Mouse (Mus musculus) natural killer cell, adult 2 months (primary cell): ENCODE data around the gene Plin2.
A peak's percentile ranks its signal among the peaks of the same experiment; 100 is the strongest.

Experiments used
- DNase-seq, 2 experiments: peaks; one replicate each; pipeline ENCODE4 v3.0.0; 2022; ENCODE audit warnings: low spot score in 2 of 2

Plin2 gene

GRCm38 (mm10) chr4:86669780-86670201 is at the start of gene Plin2:
Plin2 (minus strand) TSS chr4:86670060.
- peak; percentile 28 to 36 for DNase-seq

DNA sequence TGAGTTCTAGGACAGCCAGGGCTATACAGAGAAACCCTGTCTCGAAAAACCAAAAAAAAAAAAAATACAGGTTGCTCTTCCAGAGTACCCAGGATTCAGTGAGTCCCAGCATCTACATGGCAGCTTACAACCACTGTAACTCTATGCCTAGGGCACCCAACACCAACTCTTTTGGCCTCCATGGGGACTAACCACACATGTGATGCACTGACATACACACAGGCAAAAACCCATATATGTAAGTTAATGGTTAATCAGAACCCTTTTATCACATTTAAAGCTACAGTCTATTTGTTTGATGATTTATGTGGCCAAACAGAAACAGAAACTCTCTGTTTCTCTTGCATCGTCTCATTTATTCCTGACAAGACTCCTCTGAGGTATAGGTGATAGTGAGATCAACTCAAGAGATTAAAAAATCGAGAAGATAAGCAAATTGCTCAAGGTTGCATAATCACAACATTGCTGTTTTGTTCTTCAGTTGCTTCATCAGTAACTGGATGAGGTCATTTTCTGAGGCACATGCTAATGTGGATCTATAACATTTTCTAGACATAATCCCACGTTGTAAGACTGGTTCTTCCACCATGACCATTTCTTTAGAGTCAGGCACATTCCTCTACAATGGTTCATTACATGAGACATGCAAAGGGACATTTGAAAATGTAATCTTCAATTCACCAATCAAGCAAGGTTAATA is 49.2 kb upstream of the Plin2 start:
- no peak for DNase-seq

- DNase-seq = no peak
Observed at GRCm38 (mm10) chr4:86717176-86717575, 47.3 kb upstream of the Plin2 start.

- DNase-seq = no peak
Observed at GRCm38 (mm10) chr4:86715341-86715740, 45.5 kb upstream of the Plin2 start.

DNA sequence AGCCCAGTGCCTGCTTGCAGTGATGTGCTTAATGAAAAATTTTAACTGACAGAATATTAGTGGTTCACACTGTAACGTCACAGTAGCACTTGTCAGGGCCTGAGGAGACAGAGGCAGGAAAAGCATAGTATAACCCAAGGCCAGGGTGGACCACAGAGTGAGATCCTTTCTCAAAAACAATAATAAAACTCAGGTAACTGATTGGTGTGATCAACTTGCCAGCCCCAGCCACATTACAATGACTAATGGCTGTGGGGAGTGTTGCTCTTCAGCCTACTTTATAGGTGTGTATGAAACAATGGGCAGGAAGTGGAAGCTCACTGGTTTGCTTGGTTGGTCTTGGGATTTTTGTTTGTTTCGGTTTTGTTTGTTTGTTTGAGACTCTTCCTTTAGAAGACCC is 43.7 kb upstream of the Plin2 start:
- DNase-seq = peak; percentile 50 to 75

DNA sequence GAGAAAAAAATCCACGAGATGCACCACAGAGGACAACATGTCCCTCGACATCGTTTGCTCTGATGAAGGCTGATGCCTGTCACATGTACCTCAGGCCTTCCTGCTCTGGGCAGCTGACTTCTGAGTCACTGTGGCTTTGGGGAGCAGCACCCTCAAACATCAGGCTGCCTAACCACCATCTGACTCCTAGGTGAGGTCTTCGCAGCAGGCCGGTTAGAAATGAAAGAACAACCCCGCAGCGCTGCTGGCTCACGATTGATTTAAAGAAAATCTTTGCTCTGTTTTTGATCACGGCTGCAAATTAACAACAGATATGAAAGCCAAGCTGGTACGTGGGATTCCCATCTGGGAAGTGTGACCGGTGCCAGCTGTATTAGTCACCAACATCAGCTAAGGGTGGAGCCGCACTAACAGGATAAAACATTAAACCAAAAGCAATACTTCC is 42.9 kb upstream of the Plin2 start:
- DNase-seq = peak; percentile 59 to 73

DNA sequence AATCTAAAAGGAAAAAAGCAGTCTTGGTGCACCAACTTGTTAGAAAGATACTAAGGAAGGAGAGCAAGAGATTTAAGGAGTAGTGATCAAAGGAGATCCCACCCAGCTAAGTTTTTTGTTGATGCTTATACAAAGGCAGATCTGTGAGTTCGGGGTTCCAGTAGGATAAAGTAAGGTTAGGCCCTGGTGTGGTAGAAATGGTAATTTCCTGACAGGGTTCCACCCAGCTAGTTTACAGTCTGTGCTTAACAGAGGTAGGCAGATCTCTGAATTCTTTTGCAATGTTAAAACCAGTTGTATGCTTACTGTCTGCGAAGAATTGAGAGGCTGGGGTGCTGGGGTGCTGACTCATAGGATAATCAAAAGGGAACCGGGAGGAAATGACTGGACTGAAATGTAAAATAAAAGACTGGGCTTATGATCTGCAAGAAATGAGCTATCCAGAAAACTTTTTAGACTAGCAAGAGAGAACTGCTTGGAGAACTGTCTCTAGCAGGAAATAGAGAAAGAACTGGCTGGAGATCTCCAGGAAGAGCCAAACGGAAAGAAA is 40.9 kb upstream of the Plin2 start:
- DNase-seq = no peak

- no peak for DNase-seq
Observed at GRCm38 (mm10) chr4:86710034-86710650, 40.3 kb upstream of the Plin2 start.

DNA sequence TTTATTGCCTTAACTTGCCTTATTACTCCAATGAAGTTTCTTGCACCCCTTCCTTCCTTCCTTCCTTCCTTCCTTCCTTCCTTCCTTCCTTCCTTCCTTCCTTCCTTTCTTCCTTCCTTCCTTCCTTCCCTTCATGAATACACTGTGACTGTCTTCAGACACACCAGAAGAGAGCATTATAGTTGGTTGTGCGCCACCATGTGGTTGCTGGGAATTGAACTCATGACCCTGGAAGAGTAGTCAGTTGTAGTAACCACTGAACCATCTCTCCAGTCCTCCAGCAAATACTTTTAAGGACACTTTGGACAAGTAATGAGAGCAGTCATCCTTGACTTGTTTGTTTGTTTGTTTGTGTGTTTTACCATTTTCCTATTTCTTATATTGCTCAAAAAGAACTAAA is 38.9 kb upstream of the Plin2 start:
- DNase-seq = no peak

- no peak for DNase-seq
Observed at GRCm38 (mm10) chr4:86699161-86699865, 29.5 kb upstream of the Plin2 start.

GRCm38 (mm10) chr4:86696890-86697289 is 27.0 kb upstream of the Plin2 start:
- peak in 1 of 2 experiments; percentile 11 for DNase-seq

DNA sequence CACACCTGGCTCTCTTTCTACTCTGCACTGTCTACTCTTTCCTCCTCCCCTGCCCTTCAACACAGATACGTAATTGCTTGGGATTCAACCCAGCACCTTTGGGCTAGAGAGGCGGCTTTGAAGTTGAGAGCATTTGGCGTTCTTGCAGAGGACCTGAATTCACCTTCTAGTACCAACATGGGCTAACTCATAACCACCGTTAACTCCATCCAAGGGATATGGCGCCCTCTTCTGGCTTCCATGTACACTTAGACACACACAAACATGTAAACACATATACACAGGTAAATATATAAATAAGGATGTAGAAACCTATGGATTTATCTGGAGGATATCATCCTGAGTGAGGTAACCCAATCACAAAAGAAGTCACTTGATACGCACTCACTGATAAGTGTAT is 25.2 kb upstream of the Plin2 start:
- DNase-seq = no peak

- DNase-seq = no peak
Observed at GRCm38 (mm10) chr4:86692931-86693330, 23.1 kb upstream of the Plin2 start.

DNA sequence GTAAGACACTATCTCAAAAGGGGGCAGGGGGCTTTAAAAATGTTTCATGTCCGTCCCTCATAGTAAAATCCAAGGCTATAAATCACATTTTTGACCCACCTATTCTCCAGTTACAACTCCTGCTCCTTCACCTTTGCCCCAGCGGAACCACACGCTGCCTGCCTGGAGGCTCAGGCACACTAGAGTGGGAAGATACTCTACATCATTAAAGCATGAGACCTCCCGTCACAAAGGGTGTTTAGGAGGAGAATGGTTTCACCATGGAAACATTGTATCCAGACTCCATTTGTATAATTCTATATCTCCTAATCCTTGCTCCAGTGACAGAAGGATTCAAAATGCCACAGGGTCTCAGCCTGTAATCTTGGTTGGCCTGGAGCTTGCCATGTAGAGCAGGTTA is 21.4 kb upstream of the Plin2 start:
- no peak for DNase-seq

GRCm38 (mm10) chr4:86690768-86691167 is 20.9 kb upstream of the Plin2 start:
- DNase-seq = no peak

- no peak for DNase-seq
Observed at GRCm38 (mm10) chr4:86690194-86690593, 20.3 kb upstream of the Plin2 start.

DNA sequence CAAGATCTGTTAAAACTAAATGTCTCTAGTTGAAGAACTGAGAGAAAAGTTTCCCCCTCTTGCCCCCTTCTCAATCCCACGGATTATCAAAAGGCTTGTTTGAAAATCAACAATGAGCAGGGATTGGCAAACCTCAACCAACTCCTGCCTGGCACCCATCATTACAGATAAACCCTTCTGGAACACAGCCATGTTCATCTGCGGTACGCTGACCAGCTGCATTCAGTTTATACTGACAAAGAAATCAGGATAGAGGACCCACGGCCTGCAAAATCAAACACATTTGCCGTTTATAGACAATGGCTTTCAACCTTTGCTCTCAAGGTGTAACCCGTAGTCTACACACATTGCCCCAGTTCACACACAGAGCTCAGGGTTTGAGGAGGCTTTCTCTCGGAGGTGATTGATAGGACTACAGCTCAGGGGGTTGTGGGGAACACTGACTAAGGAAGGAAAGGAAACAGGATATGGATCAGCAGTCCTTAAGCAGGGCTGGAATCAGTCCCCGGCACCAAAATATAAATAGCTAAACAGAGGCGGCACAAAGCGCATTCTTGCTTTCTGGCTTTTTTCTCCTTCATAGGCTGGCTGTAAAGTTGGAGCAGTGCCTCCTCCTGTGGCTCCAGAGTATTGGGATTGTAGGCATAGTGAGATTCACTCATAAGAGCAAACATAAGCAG is 19.3 kb upstream of the Plin2 start:
- DNase-seq = no peak

GRCm38 (mm10) chr4:86686564-86686963 is 16.7 kb upstream of the Plin2 start:
- no peak for DNase-seq

GRCm38 (mm10) chr4:86686009-86686366 is 16.1 kb upstream of the Plin2 start:
- no peak for DNase-seq

DNA sequence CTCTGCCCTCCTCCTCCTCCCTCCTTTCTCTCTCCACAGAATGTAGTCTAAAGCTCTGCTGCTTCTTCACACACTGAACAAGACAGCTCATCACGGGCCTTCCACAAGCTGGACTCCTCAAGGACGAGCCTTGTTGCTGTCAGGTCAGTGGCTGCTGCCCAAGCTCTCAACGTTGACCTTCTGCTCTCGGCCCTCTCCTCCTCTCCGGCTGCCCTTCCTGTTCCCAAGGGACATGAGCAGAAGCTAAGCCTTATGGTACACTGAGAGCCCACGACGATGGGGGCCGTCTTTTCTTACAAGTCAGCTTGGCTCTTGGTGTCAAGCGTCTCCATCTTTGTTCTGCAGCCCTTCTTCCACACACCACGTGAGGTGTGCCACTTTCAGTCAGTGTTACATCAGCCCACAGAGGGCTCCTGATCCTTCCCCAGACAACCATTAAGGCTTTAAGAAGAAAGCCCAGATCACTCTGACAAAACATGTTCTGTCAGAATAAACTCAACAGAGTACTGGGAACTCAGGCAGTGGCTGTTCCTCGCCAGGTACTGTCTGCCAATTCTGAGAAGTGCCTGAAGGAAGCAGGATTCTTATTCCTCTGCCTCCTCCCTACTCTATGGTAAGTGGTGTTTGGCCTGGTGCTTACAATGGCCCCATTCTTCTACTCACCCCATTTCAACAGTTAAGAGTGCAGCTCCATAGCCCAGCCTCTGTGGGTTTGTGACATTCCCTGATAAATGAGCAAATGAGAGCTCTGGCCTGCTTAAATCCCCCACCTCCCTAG is 15.6 kb upstream of the Plin2 start:
- no peak for DNase-seq

GRCm38 (mm10) chr4:86684806-86685205 is 14.9 kb upstream of the Plin2 start:
- no peak for DNase-seq
